Mouse (Mus musculus) right cerebral cortex, adult 2 months (tissue): ENCODE data around the gene Mlip.
"Not testable (repeated sequence)": the region's sequence is repeated elsewhere in the genome, so short reads cannot be mapped to it uniquely, and the experiment has no call there.

Experiments used
- DNase-seq, 2 experiments: peaks; one replicate each; pipeline ENCODE4 v3.0.0; 2021 to 2022; ENCODE audit warnings: low spot score in 2 of 2

Gene Mlip

DNA sequence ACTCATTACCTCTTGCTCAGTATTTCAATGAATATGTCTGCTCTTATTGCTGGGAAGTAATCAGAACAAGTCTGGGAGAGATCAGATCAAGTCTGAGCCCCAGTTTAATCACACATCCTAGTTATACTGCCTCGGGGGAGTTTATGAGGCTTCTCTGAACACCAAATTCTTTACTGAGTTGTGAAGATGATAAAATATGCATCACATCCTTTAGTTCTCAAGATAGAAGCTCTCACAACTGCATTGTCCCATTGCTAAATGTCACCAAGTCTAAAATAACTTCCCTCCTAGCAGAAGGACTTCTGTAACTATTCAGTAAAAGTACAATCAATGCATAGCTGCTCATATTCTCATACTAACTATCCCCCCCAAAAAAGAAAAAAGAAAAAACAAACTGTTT is 154.5 kb downstream of the Mlip start:
- no peak for DNase-seq

DNA sequence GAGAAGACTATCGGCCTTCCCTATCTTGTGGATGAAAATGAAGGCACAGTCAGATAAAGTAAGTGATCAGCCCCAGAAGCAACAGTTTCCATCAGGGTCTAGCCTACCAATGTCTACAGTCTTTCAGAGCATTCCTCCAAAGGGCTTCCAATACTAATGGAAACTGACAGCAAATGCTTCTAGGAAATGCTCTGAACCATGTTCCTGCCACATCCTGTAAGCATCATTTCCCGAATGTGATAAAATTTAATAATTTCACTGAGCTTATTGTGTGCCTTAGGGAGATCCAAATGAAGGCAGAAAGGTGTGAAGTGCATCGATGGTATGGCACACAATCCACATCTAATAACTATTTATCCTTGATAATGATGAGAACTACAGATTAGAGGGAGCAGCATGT is 173.3 kb downstream of the Mlip start:
- no peak for DNase-seq

DNA sequence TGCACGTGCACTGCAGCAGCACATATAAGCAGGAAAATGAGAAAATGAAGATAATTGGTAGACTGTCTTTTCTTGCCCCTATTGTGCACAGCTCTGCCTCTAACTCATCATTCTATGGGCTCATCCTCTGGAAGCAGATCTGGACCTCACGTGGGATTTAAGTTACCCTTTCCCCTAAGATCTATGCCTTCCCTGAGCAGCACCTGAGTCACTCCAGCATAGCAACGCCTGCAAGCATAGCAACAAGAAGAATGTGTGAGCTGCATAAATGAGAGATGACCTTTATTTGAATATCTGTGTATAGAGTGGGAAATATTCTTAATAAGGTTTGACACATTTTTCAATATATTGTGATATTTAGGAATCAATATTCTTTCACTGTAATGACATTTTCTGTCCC is 176.9 kb downstream of the Mlip start:
- no peak for DNase-seq

DNA sequence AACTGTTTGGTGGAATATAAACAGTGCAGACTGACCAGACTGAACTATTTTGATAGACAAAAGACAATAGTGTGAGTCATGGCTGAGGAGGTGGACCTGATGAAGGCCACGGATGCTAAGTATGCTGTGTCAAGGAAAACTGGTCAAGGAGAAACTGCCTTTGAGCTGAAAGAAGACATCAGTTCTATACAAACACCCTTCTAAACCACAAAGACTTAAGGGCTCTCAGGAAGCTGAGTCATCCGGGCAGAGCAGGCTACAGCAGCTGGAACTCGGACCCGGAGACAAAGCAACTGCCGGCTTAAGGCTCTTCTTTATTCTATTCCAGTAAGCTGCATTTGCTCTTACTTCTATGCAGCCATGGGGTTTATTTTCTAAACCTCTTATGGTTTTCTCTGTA is 180.7 kb downstream of the Mlip start:
- DNase-seq = no peak

DNA sequence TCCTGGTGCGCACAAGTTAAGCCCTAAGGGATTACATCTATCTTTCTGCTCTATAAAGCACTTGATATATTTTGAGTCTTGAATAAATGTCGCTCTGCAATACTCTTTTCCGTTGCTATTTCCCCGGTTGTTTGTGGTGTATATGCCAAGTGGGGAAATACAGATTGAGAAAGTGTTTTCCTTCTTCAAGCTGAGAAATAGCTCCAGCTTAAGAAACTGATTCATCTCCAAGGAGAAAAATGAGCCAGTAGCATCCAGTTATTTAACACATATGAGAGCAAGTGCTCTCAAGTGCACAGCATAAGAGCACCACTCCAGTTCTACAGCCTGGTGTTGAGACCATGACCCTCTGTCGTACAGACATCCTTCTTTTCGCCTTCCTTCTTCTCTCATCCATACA is 186.9 kb downstream of the Mlip start:
- no peak for DNase-seq

DNA sequence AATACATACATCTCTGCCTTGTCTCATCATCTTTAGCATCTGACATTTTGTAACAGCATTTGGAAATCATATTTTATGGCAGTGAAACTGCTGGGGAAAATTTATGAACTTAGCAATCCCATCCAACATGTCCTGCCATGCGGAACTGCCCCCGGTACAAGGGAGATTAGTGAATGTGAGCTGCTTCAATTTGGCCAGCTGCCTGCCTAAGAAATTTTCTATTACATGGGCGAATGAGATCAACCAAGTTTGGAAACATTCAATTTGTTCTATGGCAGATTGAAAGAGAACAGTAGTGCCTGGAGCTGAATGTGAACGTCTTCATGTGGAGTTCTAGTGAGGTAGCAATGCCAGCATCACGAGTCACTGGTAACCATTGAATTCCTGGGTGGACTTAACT is 191.0 kb downstream of the Mlip start:
- no peak for DNase-seq

DNA sequence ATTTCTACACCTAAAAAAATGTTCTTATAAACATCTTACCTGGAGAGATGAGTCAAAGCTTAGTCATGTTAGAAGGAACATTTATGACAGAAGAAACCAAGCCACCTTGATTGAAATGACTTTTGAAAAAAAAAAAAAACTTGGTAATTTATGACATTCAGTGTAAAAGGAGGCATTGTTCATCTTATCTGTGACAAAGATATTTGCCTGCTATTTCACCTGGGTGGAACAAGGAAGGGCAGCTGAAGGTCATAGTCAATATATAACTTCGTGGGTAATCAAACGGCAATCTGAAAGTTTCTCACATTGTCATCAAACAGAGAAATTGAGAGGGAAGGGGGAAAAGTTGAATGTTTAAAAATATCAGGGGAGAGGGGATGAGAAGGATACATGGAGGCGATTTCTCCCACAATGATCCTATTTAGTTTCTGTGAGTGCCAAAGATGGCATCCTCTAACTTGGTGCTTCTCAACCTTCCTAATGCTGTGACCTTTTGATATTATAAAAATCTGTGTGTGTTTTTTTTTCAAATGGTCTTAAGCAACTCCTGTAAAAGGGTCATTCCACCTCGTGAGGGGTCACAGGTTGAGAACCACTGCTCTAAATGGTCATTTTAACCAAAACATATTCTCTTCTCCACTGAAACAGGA is 192.4 kb downstream of the Mlip start:
- no peak for DNase-seq

DNA sequence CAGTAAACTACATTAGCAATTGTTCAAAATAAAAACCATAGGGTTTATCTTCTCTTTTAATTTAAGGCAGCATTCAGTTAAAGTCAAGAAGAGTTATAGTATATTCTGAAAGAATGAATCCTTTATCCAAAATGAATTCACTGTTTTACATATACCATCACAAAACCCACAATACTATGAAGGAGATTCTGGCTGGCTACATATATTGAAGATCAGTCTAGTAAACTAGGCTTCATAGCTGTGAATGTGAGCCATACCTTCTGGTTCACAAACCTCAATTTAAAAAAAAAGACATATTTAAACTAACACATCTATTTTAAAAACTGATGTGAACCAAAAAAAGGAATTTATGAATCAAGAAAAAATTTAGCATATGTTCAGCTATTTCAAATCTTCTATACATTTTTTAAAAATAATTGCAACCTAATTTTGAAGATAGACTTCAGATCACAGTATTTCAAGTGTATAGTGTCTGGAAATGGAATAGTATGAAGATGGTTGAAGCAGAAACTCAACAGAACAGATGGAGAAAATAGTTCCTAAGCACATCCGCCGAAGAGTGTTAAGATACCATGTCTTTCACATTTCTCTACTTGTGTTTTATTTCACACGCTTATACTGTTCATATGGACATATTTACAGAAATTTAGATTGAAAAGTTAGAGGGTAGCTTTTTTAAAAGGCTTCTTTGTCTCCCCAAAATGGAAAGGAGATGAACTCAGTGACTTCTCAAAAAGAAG is 204.1 kb downstream of the Mlip start:
- no peak for DNase-seq

DNA sequence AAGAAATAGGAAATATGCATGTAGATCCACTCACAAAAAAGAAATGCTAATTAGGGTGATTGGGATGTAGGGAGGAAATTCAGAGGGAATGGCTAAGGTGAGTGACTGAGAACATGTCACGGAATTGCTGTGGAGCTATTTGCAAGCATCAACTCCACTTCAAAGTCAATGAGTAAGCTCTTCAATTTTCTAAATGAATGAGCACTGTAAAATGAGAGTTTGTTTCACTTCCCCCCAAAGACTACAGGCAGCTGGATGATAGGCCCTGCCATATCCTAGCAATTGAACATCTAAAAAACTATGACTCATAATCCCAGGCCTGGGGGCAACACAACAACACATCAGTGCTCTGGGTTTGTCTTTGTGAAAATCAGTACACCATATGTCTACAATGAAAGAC is 233.0 kb downstream of the Mlip start:
- no peak for DNase-seq

DNA sequence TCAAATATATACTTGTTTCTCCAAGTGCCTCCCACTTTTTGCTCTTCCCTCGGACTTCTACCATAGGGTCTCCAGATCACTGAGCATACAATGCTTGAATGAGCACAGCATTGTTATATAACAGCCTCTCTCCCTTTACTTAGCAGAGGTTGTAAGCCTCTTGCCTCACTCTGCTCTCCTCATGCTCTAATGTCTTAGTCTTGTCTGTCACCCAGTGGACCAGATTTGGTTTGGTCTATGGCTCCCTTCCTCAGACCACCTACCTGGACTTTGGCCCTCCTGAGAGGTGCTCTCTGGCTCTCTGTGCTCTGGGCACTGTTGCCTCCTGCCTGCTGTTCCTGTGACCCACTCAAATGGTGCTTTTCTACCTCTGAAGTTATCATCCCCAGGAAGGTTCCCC is 255.9 kb downstream of the Mlip start:
- no peak for DNase-seq

DNA sequence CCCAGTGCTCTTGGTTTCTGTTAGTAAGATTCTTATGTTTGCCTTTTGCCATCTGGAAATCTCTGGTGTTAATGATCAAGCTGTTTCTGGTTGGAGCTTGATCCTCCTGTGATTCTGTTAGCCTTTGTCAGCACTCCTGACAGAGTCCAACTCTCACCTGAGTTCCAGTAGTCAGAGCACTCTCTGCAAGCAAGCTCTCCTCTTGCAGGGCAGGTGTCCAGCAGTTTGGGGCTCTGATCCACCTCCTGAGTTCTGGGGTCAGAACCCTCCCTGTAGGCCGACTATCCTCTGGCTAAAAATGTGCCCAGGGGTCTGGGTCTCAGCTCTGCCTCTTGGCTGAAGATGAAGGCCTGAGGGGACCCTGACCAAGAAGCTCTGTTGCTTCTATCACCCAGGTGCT is 269.5 kb downstream of the Mlip start:
- DNase-seq = not testable (repeated sequence)

DNA sequence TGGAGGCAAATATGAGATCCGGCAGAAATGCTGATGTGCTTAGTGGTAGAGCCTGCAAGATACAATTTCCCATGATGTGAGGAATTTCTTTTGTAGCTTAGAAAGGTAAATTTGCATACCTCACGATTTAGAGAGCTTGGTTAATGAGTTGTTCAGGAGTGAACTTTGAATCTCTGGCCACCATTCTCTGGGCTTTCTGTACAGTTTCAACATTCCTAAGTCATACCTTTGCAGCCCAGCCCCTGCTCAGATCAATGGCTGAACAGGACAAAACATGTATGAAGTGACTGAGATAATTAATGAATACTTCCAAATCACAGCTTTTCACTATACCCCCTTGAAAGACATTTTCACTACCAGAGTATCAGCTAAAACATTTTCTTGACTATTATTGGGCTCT is 281.1 kb downstream of the Mlip start:
- DNase-seq = no peak

DNA sequence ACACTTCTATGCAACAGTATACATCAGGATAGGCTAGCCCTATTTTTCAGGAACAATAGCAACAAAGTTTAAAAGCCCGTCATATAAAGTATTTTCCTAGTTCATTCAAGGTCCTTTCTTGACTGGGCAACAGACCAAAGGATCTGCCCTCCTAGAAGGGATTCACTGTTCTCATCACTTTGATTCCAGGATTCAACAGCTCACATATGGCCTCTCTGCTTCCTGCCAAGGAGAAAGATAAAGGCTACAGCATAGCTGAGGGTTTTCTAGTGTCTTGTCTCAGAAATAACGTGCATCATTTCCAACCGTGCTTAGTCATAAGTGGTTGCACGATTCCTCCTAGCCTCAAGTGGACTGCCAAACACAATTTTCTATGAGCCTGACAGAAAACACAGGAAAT is 296.2 kb downstream of the Mlip start:
- DNase-seq = no peak

DNA sequence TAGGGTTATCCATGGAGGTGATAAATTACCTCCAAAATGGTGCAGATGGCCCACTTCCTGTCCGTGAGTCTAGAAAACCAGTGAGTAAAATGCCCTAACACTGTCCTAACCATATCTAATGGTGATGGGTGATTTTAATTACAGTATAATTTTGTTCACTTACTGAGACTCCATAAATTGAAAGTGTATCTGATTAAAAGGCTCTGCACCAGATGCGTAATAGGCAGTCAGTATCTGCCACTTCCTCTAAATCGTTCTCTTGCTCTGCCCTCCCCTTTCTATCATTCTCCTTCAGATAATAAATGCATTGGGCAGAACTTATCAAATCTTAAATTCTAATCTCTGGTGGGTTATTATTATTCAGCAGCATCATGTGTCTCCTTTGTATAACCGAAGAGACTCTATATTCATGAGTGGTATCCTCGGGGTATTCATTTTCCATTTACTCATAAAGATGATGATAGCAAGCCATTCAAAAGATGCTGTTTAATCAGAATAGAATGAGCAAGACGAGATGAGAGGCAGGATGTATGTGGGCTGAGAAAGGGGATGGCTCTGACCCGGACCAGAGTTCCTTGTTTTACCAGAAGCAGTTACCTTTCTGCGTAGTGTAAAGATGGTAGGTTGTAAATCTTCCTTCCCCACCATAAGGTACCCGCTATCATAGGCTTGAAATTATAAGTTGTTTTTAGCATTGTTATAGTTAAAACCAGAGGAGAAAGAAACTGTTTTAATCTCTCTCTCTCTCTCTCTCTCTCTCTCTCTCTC is 298.2 kb downstream of the Mlip start:
- DNase-seq = no peak
